Comparison of ENCODE assay signal across 9 mouse cellular contexts in the genomic region with DNA sequence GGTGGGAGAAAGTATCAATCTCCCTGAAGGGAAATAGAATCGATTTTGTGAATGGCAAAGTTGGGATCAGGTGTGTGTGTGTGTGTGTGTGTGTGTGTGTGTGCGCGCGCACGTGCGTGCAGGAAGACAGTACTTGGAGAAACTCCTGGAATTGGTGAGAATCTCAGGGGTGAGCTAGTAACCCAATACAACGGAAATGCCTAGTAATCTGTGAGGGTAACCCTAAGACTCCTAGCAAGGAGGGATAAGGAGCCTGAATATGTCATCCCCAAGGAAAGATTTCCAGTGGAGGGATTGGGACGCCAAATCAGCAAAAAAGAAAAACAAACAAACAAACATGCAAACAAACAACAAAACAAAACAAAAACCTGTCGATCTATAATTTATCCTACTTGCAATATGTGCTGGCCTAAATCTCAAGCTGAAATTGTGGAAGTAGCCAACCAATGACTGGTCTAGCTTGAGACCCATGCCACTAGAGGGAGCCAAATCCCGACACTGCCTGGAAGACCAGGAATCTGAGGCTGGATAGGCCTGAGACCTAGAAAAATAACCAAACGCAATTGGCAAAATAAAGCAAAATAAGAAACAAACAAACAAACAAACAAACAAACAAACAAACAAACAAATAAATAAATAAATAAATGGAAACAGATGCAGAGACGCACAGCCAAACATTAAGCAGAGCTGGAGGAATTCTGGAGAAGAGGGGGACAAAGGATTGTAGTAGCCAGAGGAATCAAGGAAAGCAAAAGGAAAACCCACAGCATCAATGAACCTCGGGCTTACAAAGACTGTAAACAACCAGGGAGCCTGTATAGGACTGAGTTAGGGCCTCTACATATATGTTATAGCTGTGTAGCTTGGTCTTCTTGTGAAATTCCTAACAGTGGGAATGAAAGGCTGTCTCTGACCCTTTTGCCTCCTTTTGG.
DNase-seq lines count a peak whose midpoint lies in the region; ATAC-seq and TF ChIP-seq lines count a peak whose summit lies in the region.
"Had no signal": no experiment of that assay in that cellular context is flagged by ENCODE, and none has a peak within 500 bp of the region (broad histone marks: within the 10 kb centered on the region; RNA-seq: fewer than 3 reads in every experiment).

No protein-coding gene starts in this region.

- no peak overlapping the region for H3K27ac ChIP-seq in intestine, embryonic 14.5 days (ENCODE audit: low read depth)
- no peak overlapping the region for H3K27ac ChIP-seq in left cerebral cortex, adult 2 months
- no peak overlapping the region for H3K27ac ChIP-seq in midbrain, embryonic 10.5 days (replicated peaks)
- H3K27ac ChIP-seq: limb, embryonic 15.5 days had no signal

- H3K9ac ChIP-seq in intestine, embryonic 14.5 days (ENCODE audit: low read length) = no peak overlapping the region
- H3K9ac ChIP-seq: limb, embryonic 15.5 days had no signal

- peak; percentile 66 for TF ChIP-seq CTCF in left cerebral cortex, adult 2 months (IDR thresholded peaks at IDR 0.05)

- peak; percentile 77; the same call in 1 of the 2 replicates for ATAC-seq in intestine, embryonic 14.5 days (replicated peaks; ENCODE audit: low FRiP score, low TSS enrichment, low read depth)

- peak; percentile 20 for DNase-seq in gastrocnemius, adult 18-20 months (ENCODE audit: low spot score)
- DNase-seq in gastrocnemius, postnatal 25 days = no peak
- DNase-seq in brain, adult 2 months (ENCODE audit: low read depth, low spot score) = peak; percentile 93
- peak; percentile 36 for DNase-seq in fibroblast of lung, adult 2 months (ENCODE audit: low read depth)
- peak; percentile 79 for DNase-seq in intestine, embryonic 14.5 days (ENCODE audit: low spot score)
- DNase-seq in left cerebral cortex, adult 2 months (ENCODE audit: extremely low spot score in 1 of 2, low spot score in 2 of 2) = peak; percentile 37 to 48
- peak; percentile 56 for DNase-seq in midbrain, embryonic 10.5 days (ENCODE audit: low spot score)
- DNase-seq in spleen, postnatal 4 days (ENCODE audit: low spot score in 2 of 2) = peak; percentile 13 to 66

- H3K4me2 ChIP-seq in intestine, embryonic 14.5 days (ENCODE audit: low read length) = no peak overlapping the region
- H3K4me2 ChIP-seq: limb, embryonic 15.5 days had no signal

- no peaks in the 10 kb centered on the region for H3K36me3 ChIP-seq in intestine, embryonic 14.5 days (ENCODE audit: control insufficient read depth, insufficient read depth, low read length)
- H3K36me3 ChIP-seq in midbrain, embryonic 10.5 days = no peaks in the 10 kb centered on the region
- H3K36me3 ChIP-seq: limb, embryonic 15.5 days had no signal

- intact Hi-C loops in left cerebral cortex, adult 2 months (cut with DNase I) = loop anchor here (2.0 to 10.0 kb wide), 2 partner anchors 247 to 297 kb away; no protein-coding TSS in a partner anchor

- 69% methylated on average over 13 of the region's 13 CpGs for WGBS in intestine, embryonic 14.5 days
- WGBS in midbrain, embryonic 10.5 days = 69% methylated on average over 13 of the region's 13 CpGs

- H3K4me3 ChIP-seq in intestine, embryonic 14.5 days (ENCODE audit: low read depth, low read length) = no peak overlapping the region
- no peak overlapping the region for H3K4me3 ChIP-seq in left cerebral cortex, adult 2 months
- no peak overlapping the region for H3K4me3 ChIP-seq in midbrain, embryonic 10.5 days
- H3K4me3 ChIP-seq: limb, embryonic 15.5 days had no signal

- H3K9me3 ChIP-seq in intestine, embryonic 14.5 days (ENCODE audit: control insufficient read depth, low read length) = no peaks in the 10 kb centered on the region
- H3K9me3 ChIP-seq in midbrain, embryonic 10.5 days (replicated peaks) = no peaks in the 10 kb centered on the region
- H3K9me3 ChIP-seq: limb, embryonic 15.5 days had no signal

- no peaks in the 10 kb centered on the region for H3K27me3 ChIP-seq in intestine, embryonic 14.5 days (replicated peaks; ENCODE audit: control insufficient read depth, insufficient read depth, low read length)
- no peaks in the 10 kb centered on the region for H3K27me3 ChIP-seq in midbrain, embryonic 10.5 days (ENCODE audit: low read depth, poor library complexity, severe bottlenecking)
- H3K27me3 ChIP-seq: limb, embryonic 15.5 days had no signal

- H3K4me1 ChIP-seq in intestine, embryonic 14.5 days (replicated peaks; ENCODE audit: control insufficient read depth, insufficient read depth, low read length) = no peaks in the 10 kb centered on the region
- H3K4me1 ChIP-seq in midbrain, embryonic 10.5 days = no peaks in the 10 kb centered on the region
- H3K4me1 ChIP-seq: limb, embryonic 15.5 days had no signal
